Mouse (Mus musculus) induced T-regulatory cell, adult 2 months (primary cell): Measurements from ENCODE around the gene Sacs.

Experiments
- DNase-seq: peaks from one replicate; pipeline ENCODE4 v3.0.0-alpha.2; 2012; ENCODE audit warnings: low read depth

The Sacs gene

GRCm38 (mm10) chr14:61160920-61161319, 22.7 kb downstream of the Sacs start:
- no peak for DNase-seq

GRCm38 (mm10) chr14:61161367-61162334, 23.4 kb downstream of the Sacs start:
- DNase-seq, result no peak

- no peak for DNase-seq
Measured at GRCm38 (mm10) chr14:61164461-61164860, 26.2 kb downstream of the Sacs start.

- no peak for DNase-seq
Measured at GRCm38 (mm10) chr14:61165929-61166328, 27.7 kb downstream of the Sacs start.

- peak; percentile 29 for DNase-seq
Measured at GRCm38 (mm10) chr14:61171261-61171970, 33.2 kb downstream of the Sacs start.

- peak; percentile 100 for DNase-seq
Measured at GRCm38 (mm10) chr14:61172548-61173158, 34.4 kb downstream of the Sacs start.

- peak; percentile 86 for DNase-seq
Measured at GRCm38 (mm10) chr14:61173229-61173628, 35.0 kb downstream of the Sacs start.

GRCm38 (mm10) chr14:61191904-61192303, 53.6 kb downstream of the Sacs start:
- no peak for DNase-seq

- DNase-seq, result no peak
Measured at GRCm38 (mm10) chr14:61192326-61192725, 54.1 kb downstream of the Sacs start.

- no peak for DNase-seq
Measured at GRCm38 (mm10) chr14:61194416-61194815, 56.2 kb downstream of the Sacs start.

GRCm38 (mm10) chr14:61210111-61210510, 71.9 kb downstream of the Sacs start:
- no peak for DNase-seq

GRCm38 (mm10) chr14:61211754-61212153, 73.5 kb downstream of the Sacs start:
- no peak for DNase-seq

- DNase-seq, result no peak
Measured at GRCm38 (mm10) chr14:61221166-61221565, 82.9 kb downstream of the Sacs start.

GRCm38 (mm10) chr14:61222506-61222905, 84.2 kb downstream of the Sacs start:
- no peak for DNase-seq

- DNase-seq, result no peak
Measured at GRCm38 (mm10) chr14:61223740-61224139, 85.5 kb downstream of the Sacs start.

- no peak for DNase-seq
Measured at GRCm38 (mm10) chr14:61224387-61225077, 86.3 kb downstream of the Sacs start.

GRCm38 (mm10) chr14:61226151-61226550, 87.9 kb downstream of the Sacs start:
- no peak for DNase-seq

GRCm38 (mm10) chr14:61229763-61230162, 91.5 kb downstream of the Sacs start:
- DNase-seq, result no peak

- DNase-seq, result no peak
Measured at GRCm38 (mm10) chr14:61230179-61230578, 91.9 kb downstream of the Sacs start.

GRCm38 (mm10) chr14:61232016-61232568, 93.8 kb downstream of the Sacs start:
- DNase-seq, result no peak

GRCm38 (mm10) chr14:61235846-61236474, 97.7 kb downstream of the Sacs start:
- DNase-seq, result no peak
